Mouse (Mus musculus) kidney, postnatal 0 days (tissue): ENCODE data around the gene Ccm2. TPM values are rescaled to one million over a fixed set of nuclear protein-coding genes. Genes with fewer than 3 reads are reported as not detected.
A peak's percentile ranks its signal among the peaks of the same experiment; 100 is the strongest.

Source experiments
- ATAC-seq: fragments of 200-750 bp; cut with Nextera tagmentation; replicated peaks from 2 replicates; pipeline ENCODE4 v1.8.0; 2017; ENCODE audit warnings: low read depth, moderate number of reproducible peaks, moderate TSS enrichment, moderate library complexity; ENCODE audit not compliant: low FRiP score
- DNase-seq: peaks from one replicate; pipeline ENCODE4 v3.0.0-alpha.2; 2016; ENCODE audit warnings: low spot score
- H3K27ac ChIP-seq: fragments of 300-500 bp; sonication (generic); 2 replicates; pipeline ENCODE4 v1.5.1; 2014; ENCODE audit warnings: mild to moderate bottlenecking
- H3K27me3 ChIP-seq: fragments of 300-500 bp; sonication (generic); 2 replicates; pipeline ENCODE4 v1.6.1; 2014; ENCODE audit warnings: low read length, mixed read lengths; ENCODE audit not compliant: insufficient read depth
- H3K36me3 ChIP-seq: fragments of 300-500 bp; sonication (generic); 2 replicates; pipeline ENCODE4 v1.6.1; 2014; ENCODE audit warnings: low read length, mixed read lengths; ENCODE audit not compliant: insufficient read depth
- H3K4me1 ChIP-seq: fragments of 300-500 bp; sonication (generic); replicated peaks from 2 replicates; pipeline ENCODE4 v1.6.1; 2014; ENCODE audit warnings: antibody characterized with exemption, low read length, mixed read lengths; ENCODE audit not compliant: insufficient read depth
- H3K4me2 ChIP-seq: fragments of 300-500 bp; sonication (generic); 2 replicates; pipeline ENCODE4 v1.6.1; 2014; ENCODE audit warnings: mild to moderate bottlenecking, low read length, moderate library complexity, mixed read lengths
- H3K4me3 ChIP-seq: fragments of 300-500 bp; sonication (generic); replicated peaks from 2 replicates; pipeline ENCODE4 v1.5.1; 2014; ENCODE audit warnings: low read depth, low read length
- H3K9ac ChIP-seq: fragments of 300-500 bp; sonication (generic); 2 replicates; pipeline ENCODE4 v1.6.1; 2014; ENCODE audit warnings: low read depth, low read length
- H3K9me3 ChIP-seq: fragments of 300-500 bp; sonication (generic); replicated peaks from 2 replicates; pipeline ENCODE4 v1.6.1; 2016; ENCODE audit warnings: low read length, inconsistent platforms, mixed read lengths
- CTCF ChIP-seq: IDR thresholded peaks from 2 replicates; pipeline ENCODE4 v1.5.1; 2016; ENCODE audit warnings: antibody characterized with exemption, low read depth, mild to moderate bottlenecking, moderate library complexity
- WGBS: fragments of 180-500 bp; shearing (Covaris S2); extraction: QIAGEN DNeasy Blood & Tissue Kit; methylation state at CpG from one replicate; pipeline ENCODE4 v1.1.7; 2014; 5-methylcytosine and 5-hydroxymethylcytosine counted together
- polyA plus RNA-seq: library from polyadenylated mRNA; unstranded; fragments of >200 nt; fragmentation: Nextera tagmentation; extraction: Ambion mirVana; gene quantifications from 2 replicates; pipeline ENCODE4 v1.2.1, GENCODE M21; 2015

The Ccm2 gene
- polyA plus RNA-seq, 1 experiment from 2014 or later, result 63.8 TPM

- ATAC-seq, result no peak
- DNase-seq, result no peak
- no peaks in the 10 kb centered on the region for H3K27me3 ChIP-seq
- no peak overlapping the region for H3K4me3 ChIP-seq
- no peak overlapping the region for H3K9ac ChIP-seq
- peaks cover 63% of the 10 kb centered on the region for H3K36me3 ChIP-seq
- no peak overlapping the region for H3K4me2 ChIP-seq
- H3K4me1 ChIP-seq, result no peaks in the 10 kb centered on the region
- no peak for TF ChIP-seq CTCF
- H3K27ac ChIP-seq, result no peak overlapping the region
- no peaks in the 10 kb centered on the region for H3K9me3 ChIP-seq
- 73% methylated on average over 11 of the region's 11 CpGs for WGBS
Observed at GRCm38 (mm10) chr11:6593406-6593805, 46.7 kb downstream of the Ccm2 start.

- no peak for ATAC-seq
- Histone ChIP-seq H3K9me3 (no peaks in the 10 kb centered on the region), H3K27me3 (no peaks in the 10 kb centered on the region), H3K4me1 (no peaks in the 10 kb centered on the region), H3K36me3 (peaks cover 63% of the 10 kb centered on the region), H3K4me3 (no peak overlapping the region), H3K4me2 (no peak overlapping the region), H3K9ac (no peak overlapping the region), H3K27ac (no peak overlapping the region)
- WGBS, result 81% methylated on average over 6 of the region's 6 CpGs
- TF ChIP-seq CTCF, result no peak
- no peak for DNase-seq
Observed at GRCm38 (mm10) chr11:6594845-6595244, 48.2 kb downstream of the Ccm2 start.

- Histone ChIP-seq H3K9ac (no peak overlapping the region), H3K27ac (no peak overlapping the region), H3K4me2 (no peak overlapping the region), H3K36me3 (peaks cover 63% of the 10 kb centered on the region), H3K4me3 (no peak overlapping the region), H3K4me1 (no peaks in the 10 kb centered on the region), H3K9me3 (no peaks in the 10 kb centered on the region), H3K27me3 (no peaks in the 10 kb centered on the region)
- DNase-seq, result no peak
- no peak for TF ChIP-seq CTCF
- ATAC-seq, result no peak
- WGBS, result 83% methylated on average over 5 of the region's 5 CpGs
Observed at GRCm38 (mm10) chr11:6595339-6595738, 48.7 kb downstream of the Ccm2 start.

- 96% methylated on average over 6 of the region's 6 CpGs for WGBS
- TF ChIP-seq CTCF, result no peak
- H3K4me3 ChIP-seq, result no peak overlapping the region
- no peak overlapping the region for H3K27ac ChIP-seq
- ATAC-seq (no peak), DNase-seq (no peak)
- no peaks in the 10 kb centered on the region for H3K27me3 ChIP-seq
- H3K9ac ChIP-seq, result no peak overlapping the region
- H3K4me1 ChIP-seq, result no peaks in the 10 kb centered on the region
- H3K36me3 ChIP-seq, result peaks cover 55% of the 10 kb centered on the region
- H3K4me2 ChIP-seq, result no peak overlapping the region
- no peaks in the 10 kb centered on the region for H3K9me3 ChIP-seq
Observed at GRCm38 (mm10) chr11:6596205-6596604, 49.5 kb downstream of the Ccm2 start.

GRCm38 (mm10) chr11:6596616-6597015 is 49.9 kb downstream of the Ccm2 start:
- Histone ChIP-seq H3K4me1 (no peaks in the 10 kb centered on the region), H3K4me2 (no peak overlapping the region), H3K9ac (no peak overlapping the region), H3K9me3 (no peaks in the 10 kb centered on the region), H3K27ac (no peak overlapping the region), H3K27me3 (no peaks in the 10 kb centered on the region), H3K4me3 (no peak overlapping the region), H3K36me3 (peaks cover 51% of the 10 kb centered on the region)
- WGBS, result 78% methylated on average over 3 of the region's 3 CpGs
- DNase-seq, result no peak
- no peak for ATAC-seq
- TF ChIP-seq CTCF, result no peak

- H3K36me3 ChIP-seq, result peaks cover 42% of the 10 kb centered on the region
- ATAC-seq, result no peak
Observed at GRCm38 (mm10) chr11:6597523-6597922, 50.8 kb downstream of the Ccm2 start.

GRCm38 (mm10) chr11:6598191-6598889 is 51.7 kb downstream of the Ccm2 start:
- H3K4me2 ChIP-seq, result no peak overlapping the region

More at GRCm38 (mm10) chr11:6597523-6597922, 50.8 kb downstream of the Ccm2 start:
- H3K9ac ChIP-seq, result no peak overlapping the region
- no peak for DNase-seq
- no peaks in the 10 kb centered on the region for H3K9me3 ChIP-seq
- TF ChIP-seq CTCF, result peak; percentile 17; the same call in 1 of the 2 replicates
- no peaks in the 10 kb centered on the region for H3K27me3 ChIP-seq
- H3K27ac ChIP-seq, result no peak overlapping the region
- no peaks in the 10 kb centered on the region for H3K4me1 ChIP-seq
- H3K4me3 ChIP-seq, result no peak overlapping the region
- H3K4me2 ChIP-seq, result no peak overlapping the region
- 60% methylated on average over 7 of the region's 7 CpGs for WGBS

More at GRCm38 (mm10) chr11:6598191-6598889, 51.7 kb downstream of the Ccm2 start:
- WGBS, result 56% methylated on average over 19 of the region's 19 CpGs
- peaks cover 36% of the 10 kb centered on the region for H3K36me3 ChIP-seq
- ATAC-seq (no peak), DNase-seq (no peak)
- no peak for TF ChIP-seq CTCF
- H3K4me3 ChIP-seq, result no peak overlapping the region
- no peaks in the 10 kb centered on the region for H3K27me3 ChIP-seq
- no peak overlapping the region for H3K27ac ChIP-seq
- H3K9me3 ChIP-seq, result no peaks in the 10 kb centered on the region
- no peak overlapping the region for H3K9ac ChIP-seq
- H3K4me1 ChIP-seq, result no peaks in the 10 kb centered on the region
